Mouse (Mus musculus): ENCODE data around the gene Msantd3.

DNA sequence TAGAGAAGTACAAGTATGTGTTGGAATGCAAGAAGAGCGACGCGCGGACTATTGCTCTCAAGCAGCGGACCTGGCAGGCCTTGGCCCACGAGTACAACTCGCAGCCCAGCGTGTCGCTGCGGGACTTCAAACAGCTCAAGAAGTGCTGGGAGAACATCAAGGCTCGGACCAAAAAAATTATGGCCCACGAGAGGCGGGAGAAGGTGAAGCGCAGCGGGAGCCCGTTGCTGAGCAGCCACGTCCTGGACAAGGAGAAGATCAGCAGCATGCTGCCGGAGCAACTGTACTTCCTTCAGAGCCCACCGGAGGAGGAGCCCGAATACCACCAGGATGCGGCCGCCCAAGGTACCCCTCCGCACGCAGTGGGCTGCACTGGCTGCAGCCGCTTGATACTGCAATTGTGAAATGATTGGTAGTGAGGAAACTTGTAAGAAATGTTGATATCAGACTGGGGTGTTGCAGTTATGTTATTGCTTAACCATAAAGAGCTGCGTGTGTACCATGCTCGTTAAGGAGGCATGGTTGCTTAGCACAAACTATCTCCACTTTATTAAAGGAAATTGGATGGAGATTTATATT is 12.8 kb downstream of the Msantd3 start:
- no peak for TF ChIP-seq CTCF (IDR thresholded peaks at IDR 0.05)
- no peak for TF ChIP-seq POLR2A (IDR thresholded peaks at IDR 0.05; ENCODE audit: insufficient read depth, low read depth, low read length)

Measured in heart, adult 2 months (tissue).